Mouse (Mus musculus): ENCODE data around the gene Adamts10. TPM values are rescaled to one million over a fixed set of nuclear protein-coding genes. Genes with fewer than 3 reads are reported as not detected.

The Adamts10 gene
- polyA plus RNA-seq, 1 experiment from 2014 or later = 79.8 TPM

- H3K4me2 ChIP-seq (replicated peaks; ENCODE audit: low read depth, low read length) = no peak overlapping the region
- no peak for TF ChIP-seq CTCF (IDR thresholded peaks at IDR 0.05)
- no peak for TF ChIP-seq EP300 (IDR thresholded peaks at IDR 0.05)
- DNase-seq (ENCODE audit: low spot score) (no peak), ATAC-seq (no peak)
- no peak overlapping the region for H3K4me3 ChIP-seq (ENCODE audit: low read depth, low read length)
- no peak overlapping the region for H3K27ac ChIP-seq (ENCODE audit: low read length)
- 72% methylated on average over 4 of the region's 4 CpGs for WGBS
- H3K9me3 ChIP-seq (ENCODE audit: low read length) = no peaks in the 10 kb centered on the region
- no peaks in the 10 kb centered on the region for H3K4me1 ChIP-seq (ENCODE audit: insufficient read depth, low read depth, low read length)
- no peaks in the 10 kb centered on the region for H3K27me3 ChIP-seq (replicated peaks; ENCODE audit: insufficient read depth, low read length)
- H3K36me3 ChIP-seq (ENCODE audit: insufficient read depth, low read length) = no peaks in the 10 kb centered on the region
- H3K9ac ChIP-seq (replicated peaks; ENCODE audit: low read depth) = no peak overlapping the region
Measured at GRCm38 (mm10) chr17:33557922-33558321, 33.9 kb downstream of the Adamts10 start.

GRCm38 (mm10) chr17:33563527-33564076 lies 39.6 kb downstream of the Adamts10 start:
- Histone ChIP-seq H3K27me3 (replicated peaks; ENCODE audit: insufficient read depth, low read length) (no peaks in the 10 kb centered on the region), H3K9me3 (ENCODE audit: low read length) (no peaks in the 10 kb centered on the region), H3K4me1 (ENCODE audit: insufficient read depth, low read depth, low read length) (no peaks in the 10 kb centered on the region), H3K27ac (ENCODE audit: low read length) (no peak overlapping the region), H3K4me3 (ENCODE audit: low read depth, low read length) (no peak overlapping the region), H3K4me2 (replicated peaks; ENCODE audit: low read depth, low read length) (no peak overlapping the region), H3K36me3 (ENCODE audit: insufficient read depth, low read length) (no peaks in the 10 kb centered on the region), H3K9ac (replicated peaks; ENCODE audit: low read depth) (no peak overlapping the region)
- DNase-seq (ENCODE audit: low spot score) (peak; percentile 24), ATAC-seq (peak; percentile 23)
- 70% methylated on average over 2 of the region's 2 CpGs for WGBS
- TF ChIP-seq EP300 (IDR thresholded peaks at IDR 0.05) = no peak
- no peak for TF ChIP-seq CTCF (IDR thresholded peaks at IDR 0.05)

GRCm38 (mm10) chr17:33564599-33564998 lies 40.6 kb downstream of the Adamts10 start:
- Histone ChIP-seq H3K9ac (replicated peaks; ENCODE audit: low read depth) (no peak overlapping the region), H3K4me1 (ENCODE audit: insufficient read depth, low read depth, low read length) (no peaks in the 10 kb centered on the region), H3K9me3 (ENCODE audit: low read length) (no peaks in the 10 kb centered on the region), H3K27ac (ENCODE audit: low read length) (no peak overlapping the region), H3K36me3 (ENCODE audit: insufficient read depth, low read length) (no peaks in the 10 kb centered on the region), H3K27me3 (replicated peaks; ENCODE audit: insufficient read depth, low read length) (no peaks in the 10 kb centered on the region), H3K4me3 (ENCODE audit: low read depth, low read length) (no peak overlapping the region), H3K4me2 (replicated peaks; ENCODE audit: low read depth, low read length) (no peak overlapping the region)
- no peak for ATAC-seq
- TF ChIP-seq EP300 (IDR thresholded peaks at IDR 0.05) (no peak), CTCF (IDR thresholded peaks at IDR 0.05) (no peak)
- 37% methylated on average over 1 of the region's 1 CpGs for WGBS
- no peak for DNase-seq (ENCODE audit: low spot score)

DNA sequence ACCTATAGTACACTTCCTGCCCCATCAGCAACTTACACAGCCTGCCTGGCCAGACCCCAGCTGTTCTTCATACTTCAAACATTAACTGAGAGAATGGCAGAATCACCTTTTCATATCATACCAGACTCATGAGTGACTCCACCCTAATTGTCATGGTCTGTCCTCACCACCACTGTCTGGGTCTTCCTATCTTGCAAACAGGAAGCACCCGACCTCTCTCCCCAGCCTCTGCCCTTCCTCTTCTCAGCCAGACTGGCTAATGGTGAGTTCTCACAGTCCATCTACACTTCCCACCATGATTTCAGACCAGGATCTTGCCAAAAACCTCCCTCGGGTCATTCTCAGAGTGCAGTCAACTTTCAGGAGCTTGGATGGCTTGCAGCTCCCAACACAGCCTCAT lies 42.2 kb downstream of the Adamts10 start:
- TF ChIP-seq EP300 (IDR thresholded peaks at IDR 0.05) (no peak), CTCF (IDR thresholded peaks at IDR 0.05) (no peak)
- Histone ChIP-seq H3K9ac (replicated peaks; ENCODE audit: low read depth) (no peak overlapping the region), H3K36me3 (ENCODE audit: insufficient read depth, low read length) (no peaks in the 10 kb centered on the region), H3K4me3 (ENCODE audit: low read depth, low read length) (no peak overlapping the region), H3K27ac (ENCODE audit: low read length) (no peak overlapping the region), H3K4me2 (replicated peaks; ENCODE audit: low read depth, low read length) (no peak overlapping the region), H3K27me3 (replicated peaks; ENCODE audit: insufficient read depth, low read length) (no peaks in the 10 kb centered on the region), H3K9me3 (ENCODE audit: low read length) (no peaks in the 10 kb centered on the region), H3K4me1 (ENCODE audit: insufficient read depth, low read depth, low read length) (no peaks in the 10 kb centered on the region)
- DNase-seq (ENCODE audit: low spot score) = no peak
- no peak; the same call in 1 of the 2 replicates for ATAC-seq
- WGBS = 62% methylated on average over 2 of the region's 2 CpGs

DNA sequence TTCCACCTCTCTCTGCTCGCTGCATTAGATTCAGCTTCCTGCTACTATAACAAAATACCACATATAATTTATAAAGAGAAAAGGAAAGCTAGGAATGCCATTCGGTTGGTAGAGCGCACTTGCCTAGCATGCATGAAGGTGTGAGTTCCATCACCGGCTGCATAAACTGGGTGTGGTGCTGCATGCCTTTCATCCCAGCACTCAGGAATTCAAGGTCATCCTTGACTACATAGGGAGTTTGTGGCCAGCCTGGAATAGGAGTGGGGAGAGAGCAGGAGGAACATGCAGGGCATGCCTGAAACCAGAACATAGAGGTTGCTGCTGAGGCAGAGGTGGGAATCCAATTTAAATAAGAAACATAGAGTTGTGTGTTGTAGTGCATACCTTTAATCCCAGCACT lies 60.1 kb downstream of the Adamts10 start:
- H3K4me1 ChIP-seq (ENCODE audit: insufficient read depth, low read depth, low read length) = no peaks in the 10 kb centered on the region
- ATAC-seq (no peak), DNase-seq (ENCODE audit: low spot score) (no peak)
- no peak overlapping the region for H3K4me2 ChIP-seq (replicated peaks; ENCODE audit: low read depth, low read length)
- no peaks in the 10 kb centered on the region for H3K36me3 ChIP-seq (ENCODE audit: insufficient read depth, low read length)
- WGBS = 75% methylated on average over 4 of the region's 4 CpGs
- TF ChIP-seq CTCF (IDR thresholded peaks at IDR 0.05) (no peak), EP300 (IDR thresholded peaks at IDR 0.05) (no peak)
- no peak overlapping the region for H3K4me3 ChIP-seq (ENCODE audit: low read depth, low read length)
- H3K9ac ChIP-seq (replicated peaks; ENCODE audit: low read depth) = no peak overlapping the region
- no peaks in the 10 kb centered on the region for H3K27me3 ChIP-seq (replicated peaks; ENCODE audit: insufficient read depth, low read length)
- no peak overlapping the region for H3K27ac ChIP-seq (ENCODE audit: low read length)
- no peaks in the 10 kb centered on the region for H3K9me3 ChIP-seq (ENCODE audit: low read length)

DNA sequence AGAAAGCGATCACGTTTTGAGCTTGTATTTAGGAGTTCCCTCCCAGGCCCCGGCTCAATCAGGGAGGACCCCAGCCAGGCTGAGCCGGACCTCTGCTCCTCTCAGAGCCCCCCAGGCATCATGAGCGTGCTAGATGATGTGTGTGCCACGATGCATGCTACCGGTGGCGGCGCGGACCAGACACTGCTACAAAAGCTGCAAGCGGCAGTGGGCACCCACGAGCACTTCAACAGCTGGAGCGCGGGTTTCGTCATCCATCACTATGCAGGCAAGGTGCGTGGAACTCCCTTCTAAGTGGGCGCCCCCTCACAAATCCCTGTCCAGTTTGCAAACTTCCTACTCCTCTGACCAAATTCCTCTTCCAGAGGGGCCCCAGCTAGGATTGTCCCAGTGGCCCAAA lies 62.0 kb downstream of the Adamts10 start:
- whole genome bisulfite sequencing = 68% methylated on average over 17 of the region's 17 CpGs
- H3K27me3 ChIP-seq (replicated peaks; ENCODE audit: insufficient read depth, low read length) = no peaks in the 10 kb centered on the region
- H3K4me3 ChIP-seq (ENCODE audit: low read depth, low read length) = no peak overlapping the region
- H3K9me3 ChIP-seq (ENCODE audit: low read length) = no peaks in the 10 kb centered on the region
- no peaks in the 10 kb centered on the region for H3K4me1 ChIP-seq (ENCODE audit: insufficient read depth, low read depth, low read length)
- H3K36me3 ChIP-seq (ENCODE audit: insufficient read depth, low read length) = no peaks in the 10 kb centered on the region
- ATAC-seq (no peak), DNase-seq (ENCODE audit: low spot score) (no peak)
- H3K4me2 ChIP-seq (replicated peaks; ENCODE audit: low read depth, low read length) = no peak overlapping the region
- no peak overlapping the region for H3K27ac ChIP-seq (ENCODE audit: low read length)
- no peak overlapping the region for H3K9ac ChIP-seq (replicated peaks; ENCODE audit: low read depth)
- TF ChIP-seq CTCF (IDR thresholded peaks at IDR 0.05) (no peak), EP300 (IDR thresholded peaks at IDR 0.05) (no peak)

GRCm38 (mm10) chr17:33597271-33597670 lies 73.3 kb downstream of the Adamts10 start:
- no peak overlapping the region for H3K4me2 ChIP-seq (replicated peaks; ENCODE audit: low read depth, low read length)
- no peaks in the 10 kb centered on the region for H3K9me3 ChIP-seq (ENCODE audit: low read length)
- no peak for ATAC-seq
- no peaks in the 10 kb centered on the region for H3K27me3 ChIP-seq (replicated peaks; ENCODE audit: insufficient read depth, low read length)
- no peak overlapping the region for H3K4me3 ChIP-seq (ENCODE audit: low read depth, low read length)
- no peak overlapping the region for H3K9ac ChIP-seq (replicated peaks; ENCODE audit: low read depth)
- DNase-seq (ENCODE audit: low spot score) = no peak
- TF ChIP-seq EP300 (IDR thresholded peaks at IDR 0.05) = no peak
- TF ChIP-seq CTCF (IDR thresholded peaks at IDR 0.05) = peak; percentile 32
- no peak overlapping the region for H3K27ac ChIP-seq (ENCODE audit: low read length)
- no peaks in the 10 kb centered on the region for H3K36me3 ChIP-seq (ENCODE audit: insufficient read depth, low read length)
- no peaks in the 10 kb centered on the region for H3K4me1 ChIP-seq (ENCODE audit: insufficient read depth, low read depth, low read length)
